Mouse (Mus musculus) E14TG2a.4 (cell line): ENCODE measurements around the gene Gcgr.

Experiments used
- CTCF ChIP-seq: conservative IDR thresholded peaks from 2 replicates; pipeline ENCODE4 v1.5.1; 2014; ENCODE audit warnings: low read length
- NANOG ChIP-seq: IDR thresholded peaks from 2 replicates; pipeline ENCODE4 v1.6.1; 2014; ENCODE audit warnings: borderline replicate concordance, low read length, mixed read lengths
- POU5F1 ChIP-seq: IDR thresholded peaks from 2 replicates; pipeline ENCODE4 v1.6.1; 2014; ENCODE audit warnings: low read length, borderline replicate concordance

DNA sequence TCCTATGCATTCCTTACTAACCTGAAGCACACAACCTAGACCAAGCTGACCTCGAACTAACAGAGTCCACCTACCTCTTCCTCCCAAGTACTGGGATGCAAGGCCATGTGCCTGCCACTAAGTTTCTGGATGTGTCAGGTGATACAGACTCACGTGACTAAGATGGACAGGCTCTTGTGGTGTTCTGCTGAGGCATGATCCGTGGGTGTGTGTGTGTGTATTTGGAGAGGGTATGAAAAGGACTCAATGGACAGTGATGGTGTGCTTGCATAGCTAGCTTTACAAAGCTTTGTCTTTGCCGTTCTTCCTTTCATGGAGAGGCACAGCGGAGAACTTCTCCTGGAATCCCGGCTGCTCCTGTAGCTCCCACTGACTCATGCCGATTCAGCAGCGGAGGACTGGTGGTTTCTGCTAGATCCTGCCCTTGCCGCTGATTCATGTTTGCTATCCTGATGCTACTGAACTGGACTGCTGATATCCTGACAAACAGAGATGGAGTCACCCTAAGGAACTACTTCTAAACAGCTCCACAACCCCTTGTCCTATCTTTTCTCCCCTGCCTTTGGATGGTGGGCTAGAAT, 22.1 kb upstream of the Gcgr start:
- no peak for TF ChIP-seq CTCF
- no peak for TF ChIP-seq POU5F1
- TF ChIP-seq NANOG = no peak
